Mouse (Mus musculus): ENCODE data around the gene Nup210l. TPM values are rescaled to one million over a fixed set of nuclear protein-coding genes. Genes with fewer than 3 reads are reported as not detected.

Gene Nup210l
- polyA plus RNA-seq, 1 experiment = 0.35 TPM

GRCm38 (mm10) chr3:90155996-90156395 is 52.1 kb downstream of the Nup210l start:
- Histone ChIP-seq H3K36me3 (ENCODE audit: control insufficient read depth, insufficient read depth) (no peaks in the 10 kb centered on the region), H3ac (ENCODE audit: control insufficient read depth, insufficient read length) (no peak overlapping the region), H3K4me3 (no peak overlapping the region), H3K4me2 (ENCODE audit: low read depth) (no peak overlapping the region), H3K27me3 (ENCODE audit: control insufficient read depth, insufficient read depth, insufficient read length) (no peaks in the 10 kb centered on the region), H3K79me2 (ENCODE audit: control insufficient read depth, insufficient read depth) (no peaks in the 10 kb centered on the region)
- TF ChIP-seq REST (IDR thresholded peaks at IDR 0.05; ENCODE audit: insufficient read depth, insufficient read length) = no peak
- no peak for TF ChIP-seq TCF3 (IDR thresholded peaks at IDR 0.05; ENCODE audit: insufficient read length, low read depth)
- no peak for TF ChIP-seq POLR2AphosphoS2 (IDR thresholded peaks at IDR 0.05; ENCODE audit: insufficient read length, low read depth)
- no peak for TF ChIP-seq TCF12 (IDR thresholded peaks at IDR 0.05; ENCODE audit: insufficient read depth, poor library complexity, severe bottlenecking)
- TF ChIP-seq SRF (IDR thresholded peaks at IDR 0.05; ENCODE audit: control insufficient read depth, insufficient read length, low read depth) = no peak
- no peak for TF ChIP-seq MYOD1 (IDR thresholded peaks at IDR 0.05; ENCODE audit: control insufficient read depth in 1 of 3, insufficient read length in 2 of 3, low read depth in 2 of 3)
- TF ChIP-seq POLR2A (IDR thresholded peaks at IDR 0.05; ENCODE audit: insufficient read length, low read depth) = no peak
- TF ChIP-seq USF1 (IDR thresholded peaks at IDR 0.05; ENCODE audit: low read depth) = no peak
- TF ChIP-seq MAX (IDR thresholded peaks at IDR 0.05; ENCODE audit: low read depth) = no peak
- no peak for TF ChIP-seq CEBPB (IDR thresholded peaks at IDR 0.05; ENCODE audit: insufficient read depth, poor library complexity, severe bottlenecking)
- TF ChIP-seq MYOG (IDR thresholded peaks at IDR 0.05; ENCODE audit: control insufficient read depth in 1 of 3, insufficient read depth in 1 of 3, insufficient read length in 2 of 3, low read depth in 2 of 3) = no peak
- no peak for TF ChIP-seq E2F4 (IDR thresholded peaks at IDR 0.05; ENCODE audit: insufficient read depth)

GRCm38 (mm10) chr3:90159757-90160156 is 55.8 kb downstream of the Nup210l start:
- H3K79me2 ChIP-seq (ENCODE audit: control insufficient read depth, insufficient read depth) = no peaks in the 10 kb centered on the region
- no peak overlapping the region for H3ac ChIP-seq (ENCODE audit: control insufficient read depth, insufficient read length)
- no peak overlapping the region for H3K4me2 ChIP-seq (ENCODE audit: low read depth)
- H3K27me3 ChIP-seq (ENCODE audit: control insufficient read depth, insufficient read depth, insufficient read length) = no peaks in the 10 kb centered on the region
- TF ChIP-seq MYOD1 (IDR thresholded peaks at IDR 0.05; ENCODE audit: control insufficient read depth in 1 of 3, insufficient read length in 2 of 3, low read depth in 2 of 3) = no peak
- no peak for TF ChIP-seq USF1 (IDR thresholded peaks at IDR 0.05; ENCODE audit: low read depth)
- TF ChIP-seq MAX (IDR thresholded peaks at IDR 0.05; ENCODE audit: low read depth) = no peak
- no peak for TF ChIP-seq E2F4 (IDR thresholded peaks at IDR 0.05; ENCODE audit: insufficient read depth)
- TF ChIP-seq POLR2AphosphoS2 (IDR thresholded peaks at IDR 0.05; ENCODE audit: insufficient read length, low read depth) = no peak
- no peak for TF ChIP-seq TCF3 (IDR thresholded peaks at IDR 0.05; ENCODE audit: insufficient read length, low read depth)
- no peak for TF ChIP-seq SRF (IDR thresholded peaks at IDR 0.05; ENCODE audit: control insufficient read depth, insufficient read length, low read depth)
- no peak for TF ChIP-seq TCF12 (IDR thresholded peaks at IDR 0.05; ENCODE audit: insufficient read depth, poor library complexity, severe bottlenecking)
- TF ChIP-seq CEBPB (IDR thresholded peaks at IDR 0.05; ENCODE audit: insufficient read depth, poor library complexity, severe bottlenecking) = no peak
- TF ChIP-seq MYOG (IDR thresholded peaks at IDR 0.05; ENCODE audit: control insufficient read depth in 1 of 3, insufficient read depth in 1 of 3, insufficient read length in 2 of 3, low read depth in 2 of 3) = no peak
- no peak for TF ChIP-seq POLR2A (IDR thresholded peaks at IDR 0.05; ENCODE audit: insufficient read length, low read depth)
- no peak overlapping the region for H3K4me3 ChIP-seq
- H3K36me3 ChIP-seq (ENCODE audit: control insufficient read depth, insufficient read depth) = no peaks in the 10 kb centered on the region

GRCm38 (mm10) chr3:90161541-90161940 is 57.6 kb downstream of the Nup210l start:
- Histone ChIP-seq H3K4me3 (no peak overlapping the region), H3K79me2 (ENCODE audit: control insufficient read depth, insufficient read depth) (no peaks in the 10 kb centered on the region), H3K27me3 (ENCODE audit: control insufficient read depth, insufficient read depth, insufficient read length) (no peaks in the 10 kb centered on the region), H3K4me2 (ENCODE audit: low read depth) (no peak overlapping the region), H3ac (ENCODE audit: control insufficient read depth, insufficient read length) (no peak overlapping the region), H3K36me3 (ENCODE audit: control insufficient read depth, insufficient read depth) (no peaks in the 10 kb centered on the region)
- TF ChIP-seq USF1 (IDR thresholded peaks at IDR 0.05; ENCODE audit: low read depth) = no peak
- TF ChIP-seq TCF3 (IDR thresholded peaks at IDR 0.05; ENCODE audit: insufficient read length, low read depth) = no peak
- TF ChIP-seq REST (IDR thresholded peaks at IDR 0.05; ENCODE audit: insufficient read depth, insufficient read length) = no peak
- no peak for TF ChIP-seq E2F4 (IDR thresholded peaks at IDR 0.05; ENCODE audit: insufficient read depth)
- TF ChIP-seq POLR2AphosphoS2 (IDR thresholded peaks at IDR 0.05; ENCODE audit: insufficient read length, low read depth) = no peak
- no peak for TF ChIP-seq MAX (IDR thresholded peaks at IDR 0.05; ENCODE audit: low read depth)
- no peak for TF ChIP-seq MYOG (IDR thresholded peaks at IDR 0.05; ENCODE audit: control insufficient read depth in 1 of 3, insufficient read depth in 1 of 3, insufficient read length in 2 of 3, low read depth in 2 of 3)
- TF ChIP-seq TCF12 (IDR thresholded peaks at IDR 0.05; ENCODE audit: insufficient read depth, poor library complexity, severe bottlenecking) = no peak
- TF ChIP-seq MYOD1 (IDR thresholded peaks at IDR 0.05; ENCODE audit: control insufficient read depth in 1 of 3, insufficient read length in 2 of 3, low read depth in 2 of 3) = no peak
- TF ChIP-seq SRF (IDR thresholded peaks at IDR 0.05; ENCODE audit: control insufficient read depth, insufficient read length, low read depth) = no peak
- TF ChIP-seq CEBPB (IDR thresholded peaks at IDR 0.05; ENCODE audit: insufficient read depth, poor library complexity, severe bottlenecking) = no peak
- no peak for TF ChIP-seq POLR2A (IDR thresholded peaks at IDR 0.05; ENCODE audit: insufficient read length, low read depth)

GRCm38 (mm10) chr3:90179566-90179965 is 75.6 kb downstream of the Nup210l start:
- Histone ChIP-seq H3K79me2 (ENCODE audit: control insufficient read depth, insufficient read depth) (no peaks in the 10 kb centered on the region), H3K36me3 (ENCODE audit: control insufficient read depth, insufficient read depth) (no peaks in the 10 kb centered on the region), H3K4me3 (no peak overlapping the region), H3ac (ENCODE audit: control insufficient read depth, insufficient read length) (no peak overlapping the region), H3K4me2 (ENCODE audit: low read depth) (no peak overlapping the region), H3K27me3 (ENCODE audit: control insufficient read depth, insufficient read depth, insufficient read length) (no peaks in the 10 kb centered on the region)
- TF ChIP-seq MYOG (IDR thresholded peaks at IDR 0.05; ENCODE audit: control insufficient read depth in 1 of 3, insufficient read depth in 1 of 3, insufficient read length in 2 of 3, low read depth in 2 of 3) (no peak), E2F4 (IDR thresholded peaks at IDR 0.05; ENCODE audit: insufficient read depth) (no peak), POLR2A (IDR thresholded peaks at IDR 0.05; ENCODE audit: insufficient read length, low read depth) (no peak), TCF3 (IDR thresholded peaks at IDR 0.05; ENCODE audit: insufficient read length, low read depth) (no peak), SRF (IDR thresholded peaks at IDR 0.05; ENCODE audit: control insufficient read depth, insufficient read length, low read depth) (no peak), REST (IDR thresholded peaks at IDR 0.05; ENCODE audit: insufficient read depth, insufficient read length) (no peak), CEBPB (IDR thresholded peaks at IDR 0.05; ENCODE audit: insufficient read depth, poor library complexity, severe bottlenecking) (no peak), TCF12 (IDR thresholded peaks at IDR 0.05; ENCODE audit: insufficient read depth, poor library complexity, severe bottlenecking) (no peak), POLR2AphosphoS2 (IDR thresholded peaks at IDR 0.05; ENCODE audit: insufficient read length, low read depth) (no peak), MAX (IDR thresholded peaks at IDR 0.05; ENCODE audit: low read depth) (no peak), MYOD1 (IDR thresholded peaks at IDR 0.05; ENCODE audit: control insufficient read depth in 1 of 3, insufficient read length in 2 of 3, low read depth in 2 of 3) (no peak), USF1 (IDR thresholded peaks at IDR 0.05; ENCODE audit: low read depth) (no peak)

Data from myocyte (in vitro differentiated cells).